Mouse (Mus musculus): ENCODE results near the gene Hid1. TPM values are rescaled to one million over a fixed set of nuclear protein-coding genes. Genes with fewer than 3 reads are reported as not detected.

Gene Hid1
- polyA plus RNA-seq, 1 experiment, result 127 TPM

GRCm38 (mm10) chr11:115318245-115319027 lies 49.1 kb downstream of the Hid1 start:
- H3K4me1 ChIP-seq (replicated peaks; ENCODE audit: control insufficient read depth, insufficient read depth, low read length), result no peaks in the 10 kb centered on the region
- no peaks in the 10 kb centered on the region for H3K36me3 ChIP-seq (ENCODE audit: control insufficient read depth, insufficient read depth, low read length)
- no peak overlapping the region for H3K27ac ChIP-seq (ENCODE audit: control insufficient read depth, insufficient read depth, low read length)
- no peak overlapping the region for H3K4me3 ChIP-seq (ENCODE audit: control insufficient read depth, insufficient read depth, low read length)
- H3K27me3 ChIP-seq (ENCODE audit: control insufficient read depth, insufficient read depth, low read length), result peaks cover 44% of the 10 kb centered on the region; the same call in 1 of the 2 replicates
- TF ChIP-seq CTCF (IDR thresholded peaks at IDR 0.05; ENCODE audit: borderline replicate concordance, control insufficient read depth, extremely low read depth, insufficient read depth, low read length, poor library complexity) (no peak), POLR2A (IDR thresholded peaks at IDR 0.05; ENCODE audit: control insufficient read depth, extremely low read depth, insufficient read depth, low read length, poor library complexity) (no peak)
- WGBS, result 12% methylated on average over 63 of the region's 63 CpGs
- no peak for DNase-seq

GRCm38 (mm10) chr11:115317204-115317603 lies 50.4 kb downstream of the Hid1 start:
- DNase-seq, result no peak
- Histone ChIP-seq H3K36me3 (ENCODE audit: control insufficient read depth, insufficient read depth, low read length) (no peaks in the 10 kb centered on the region), H3K4me3 (ENCODE audit: control insufficient read depth, insufficient read depth, low read length) (no peak overlapping the region), H3K27ac (ENCODE audit: control insufficient read depth, insufficient read depth, low read length) (no peak overlapping the region), H3K27me3 (ENCODE audit: control insufficient read depth, insufficient read depth, low read length) (peaks cover 39% of the 10 kb centered on the region; the same call in 1 of the 2 replicates), H3K4me1 (replicated peaks; ENCODE audit: control insufficient read depth, insufficient read depth, low read length) (no peaks in the 10 kb centered on the region)
- 71% methylated on average over 7 of the region's 7 CpGs for WGBS
- TF ChIP-seq POLR2A (IDR thresholded peaks at IDR 0.05; ENCODE audit: control insufficient read depth, extremely low read depth, insufficient read depth, low read length, poor library complexity) (no peak), CTCF (IDR thresholded peaks at IDR 0.05; ENCODE audit: borderline replicate concordance, control insufficient read depth, extremely low read depth, insufficient read depth, low read length, poor library complexity) (no peak)

- WGBS, result 25% methylated on average over 2 of the region's 2 CpGs
- Histone ChIP-seq H3K4me3 (ENCODE audit: control insufficient read depth, insufficient read depth, low read length) (no peak overlapping the region), H3K27me3 (ENCODE audit: control insufficient read depth, insufficient read depth, low read length) (peaks cover 17% of the 10 kb centered on the region; the same call in 1 of the 2 replicates)
Measured at GRCm38 (mm10) chr11:115314249-115314648, 53.3 kb downstream of the Hid1 start.

GRCm38 (mm10) chr11:115308781-115309180 lies 58.8 kb downstream of the Hid1 start:
- 48% methylated on average over 1 of the region's 1 CpGs for WGBS
- H3K36me3 ChIP-seq (ENCODE audit: control insufficient read depth, insufficient read depth, low read length), result no peaks in the 10 kb centered on the region
- no peak overlapping the region for H3K4me3 ChIP-seq (ENCODE audit: control insufficient read depth, insufficient read depth, low read length)
- TF ChIP-seq POLR2A (IDR thresholded peaks at IDR 0.05; ENCODE audit: control insufficient read depth, extremely low read depth, insufficient read depth, low read length, poor library complexity) (no peak), CTCF (IDR thresholded peaks at IDR 0.05; ENCODE audit: borderline replicate concordance, control insufficient read depth, extremely low read depth, insufficient read depth, low read length, poor library complexity) (no peak)
- H3K4me1 ChIP-seq (replicated peaks; ENCODE audit: control insufficient read depth, insufficient read depth, low read length), result no peaks in the 10 kb centered on the region
- H3K27me3 ChIP-seq (ENCODE audit: control insufficient read depth, insufficient read depth, low read length), result no peaks in the 10 kb centered on the region
- no peak overlapping the region for H3K27ac ChIP-seq (ENCODE audit: control insufficient read depth, insufficient read depth, low read length)
- no peak for DNase-seq

More at GRCm38 (mm10) chr11:115314249-115314648, 53.3 kb downstream of the Hid1 start:
- TF ChIP-seq POLR2A (IDR thresholded peaks at IDR 0.05; ENCODE audit: control insufficient read depth, extremely low read depth, insufficient read depth, low read length, poor library complexity), result no peak
- TF ChIP-seq CTCF (IDR thresholded peaks at IDR 0.05; ENCODE audit: borderline replicate concordance, control insufficient read depth, extremely low read depth, insufficient read depth, low read length, poor library complexity), result no peak
- DNase-seq, result no peak
- Histone ChIP-seq H3K4me1 (replicated peaks; ENCODE audit: control insufficient read depth, insufficient read depth, low read length) (no peaks in the 10 kb centered on the region), H3K36me3 (ENCODE audit: control insufficient read depth, insufficient read depth, low read length) (no peaks in the 10 kb centered on the region), H3K27ac (ENCODE audit: control insufficient read depth, insufficient read depth, low read length) (no peak overlapping the region)

GRCm38 (mm10) chr11:115306863-115307262 lies 60.7 kb downstream of the Hid1 start, which contains the start of gene Otop2:
TSS of gene Otop2 (plus strand) at chr11:115307163.
- Histone ChIP-seq H3K4me1 (replicated peaks; ENCODE audit: control insufficient read depth, insufficient read depth, low read length) (no peaks in the 10 kb centered on the region), H3K27ac (ENCODE audit: control insufficient read depth, insufficient read depth, low read length) (no peak within 1 kb of the TSS), H3K4me3 (ENCODE audit: control insufficient read depth, insufficient read depth, low read length) (no peak within 1 kb of the TSS), H3K36me3 (ENCODE audit: control insufficient read depth, insufficient read depth, low read length) (no peaks in the 10 kb centered on the region), H3K27me3 (ENCODE audit: control insufficient read depth, insufficient read depth, low read length) (no peaks in the 10 kb centered on the region)
- no peak for TF ChIP-seq CTCF (IDR thresholded peaks at IDR 0.05; ENCODE audit: borderline replicate concordance, control insufficient read depth, extremely low read depth, insufficient read depth, low read length, poor library complexity)
- TF ChIP-seq POLR2A (IDR thresholded peaks at IDR 0.05; ENCODE audit: control insufficient read depth, extremely low read depth, insufficient read depth, low read length, poor library complexity), result no peak
- no peak for DNase-seq
- 69% methylated on average over 8 of the region's 8 CpGs for WGBS

- H3K4me3 ChIP-seq (ENCODE audit: control insufficient read depth, insufficient read depth, low read length), result no peak overlapping the region
- 83% methylated on average over 8 of the region's 8 CpGs for WGBS
- no peaks in the 10 kb centered on the region for H3K27me3 ChIP-seq (ENCODE audit: control insufficient read depth, insufficient read depth, low read length)
- H3K27ac ChIP-seq (ENCODE audit: control insufficient read depth, insufficient read depth, low read length), result no peak overlapping the region
- DNase-seq, result no peak
- no peaks in the 10 kb centered on the region for H3K4me1 ChIP-seq (replicated peaks; ENCODE audit: control insufficient read depth, insufficient read depth, low read length)
- no peak for TF ChIP-seq POLR2A (IDR thresholded peaks at IDR 0.05; ENCODE audit: control insufficient read depth, extremely low read depth, insufficient read depth, low read length, poor library complexity)
- H3K36me3 ChIP-seq (ENCODE audit: control insufficient read depth, insufficient read depth, low read length), result no peaks in the 10 kb centered on the region
Measured at GRCm38 (mm10) chr11:115303167-115303566, 64.4 kb downstream of the Hid1 start.

Measured in thymus, adult 2 months (tissue).